Comparison of ENCODE assay signal across 7 mouse cellular contexts in genomic region chr11:98026570-98027296, GRCm38 (mm10). TPM values are rescaled to one million over a fixed set of nuclear protein-coding genes. Genes with fewer than 3 reads are reported as not detected.
DNase-seq lines count a peak whose midpoint lies in the region; ATAC-seq lines count a peak whose summit lies in the region.

Rpl19 (plus strand) TSS chr11:98026710.

- DNase-seq in adrenal gland, postnatal 14 days: peak; percentile 95
- DNase-seq in embryonic facial prominence, embryonic 11.5 days (ENCODE audit: low spot score): peak; percentile 94
- DNase-seq in heart, adult 11 months: peak; percentile 99
- DNase-seq in kidney, adult 18-20 months: peak; percentile 92
- peak; percentile 94 for DNase-seq in limb, embryonic 11.5 days (ENCODE audit: low spot score)
- DNase-seq in midbrain, embryonic 14.5 days: peak; percentile 96
- DNase-seq in spleen, adult 18-20 months: peak; percentile 82 to 90

- peak; percentile 55 for ATAC-seq in embryonic facial prominence, embryonic 11.5 days (replicated peaks; ENCODE audit: insufficient number of reproducible peaks, low FRiP score, low TSS enrichment, low read depth)
- ATAC-seq in limb, embryonic 11.5 days (ENCODE audit: insufficient number of reproducible peaks, low FRiP score, low TSS enrichment, low read depth): peak; percentile 42; the same call in 1 of the 2 replicates
- peak; percentile 66 for ATAC-seq in midbrain, embryonic 14.5 days (ENCODE audit: low FRiP score, low TSS enrichment)

- H3K36me3 ChIP-seq in embryonic facial prominence, embryonic 11.5 days (replicated peaks; ENCODE audit: control insufficient read depth, insufficient read depth, low read depth, low read length): peaks cover 9% of the 10 kb centered on the region
- peaks cover 16% of the 10 kb centered on the region for H3K36me3 ChIP-seq in limb, embryonic 11.5 days (ENCODE audit: control insufficient read depth, insufficient read depth, low read length)
- peaks cover 35% of the 10 kb centered on the region for H3K36me3 ChIP-seq in midbrain, embryonic 14.5 days (ENCODE audit: control insufficient read depth, insufficient read depth, low read length)

- H3K4me1 ChIP-seq in embryonic facial prominence, embryonic 11.5 days (ENCODE audit: control insufficient read depth, insufficient read depth, low read length): peaks cover 3% of the 10 kb centered on the region; the same call in 1 of the 2 replicates
- peaks cover 9% of the 10 kb centered on the region for H3K4me1 ChIP-seq in limb, embryonic 11.5 days (ENCODE audit: control insufficient read depth, insufficient read depth, low read length)
- peaks cover 12% of the 10 kb centered on the region for H3K4me1 ChIP-seq in midbrain, embryonic 14.5 days (ENCODE audit: control insufficient read depth, insufficient read depth, low read length)

- WGBS in embryonic facial prominence, embryonic 11.5 days: under 1% methylated on average over 65 of the region's 69 CpGs
- WGBS in limb, embryonic 11.5 days: under 1% methylated on average over 69 of the region's 69 CpGs
- WGBS in midbrain, embryonic 14.5 days: under 1% methylated on average over 69 of the region's 69 CpGs

- peak within 1 kb of the TSS; percentile 99 for H3K9ac ChIP-seq in embryonic facial prominence, embryonic 11.5 days (replicated peaks; ENCODE audit: low read length)
- peak within 1 kb of the TSS; percentile 99 for H3K9ac ChIP-seq in limb, embryonic 11.5 days (ENCODE audit: low read length)
- H3K9ac ChIP-seq in midbrain, embryonic 14.5 days (replicated peaks; ENCODE audit: low read length): peak within 1 kb of the TSS; percentile 99

- peak within 1 kb of the TSS; percentile 71 for H3K27ac ChIP-seq in embryonic facial prominence, embryonic 11.5 days (replicated peaks; ENCODE audit: low read depth, low read length)
- peak within 1 kb of the TSS; percentile 75 for H3K27ac ChIP-seq in limb, embryonic 11.5 days (replicated peaks; ENCODE audit: low read depth, low read length)
- H3K27ac ChIP-seq in midbrain, embryonic 14.5 days (replicated peaks; ENCODE audit: low read depth, low read length): peak within 1 kb of the TSS; percentile 84

- H3K4me2 ChIP-seq in embryonic facial prominence, embryonic 11.5 days (ENCODE audit: low read depth, low read length): peak within 1 kb of the TSS; percentile 74
- H3K4me2 ChIP-seq in limb, embryonic 11.5 days (ENCODE audit: low read depth, severe bottlenecking): peak within 1 kb of the TSS; percentile 87
- peak within 1 kb of the TSS; percentile 89 for H3K4me2 ChIP-seq in midbrain, embryonic 14.5 days (ENCODE audit: low read length)

- H3K9me3 ChIP-seq in embryonic facial prominence, embryonic 11.5 days (replicated peaks; ENCODE audit: control insufficient read depth, low read length): no peaks in the 10 kb centered on the region
- no peaks in the 10 kb centered on the region for H3K9me3 ChIP-seq in limb, embryonic 11.5 days (ENCODE audit: control insufficient read depth, low read length)
- no peaks in the 10 kb centered on the region for H3K9me3 ChIP-seq in midbrain, embryonic 14.5 days (ENCODE audit: control insufficient read depth, low read length)

- H3K4me3 ChIP-seq in embryonic facial prominence, embryonic 11.5 days (ENCODE audit: low read depth, low read length): peak within 1 kb of the TSS; percentile 99
- H3K4me3 ChIP-seq in limb, embryonic 11.5 days (ENCODE audit: low read depth, low read length): peak within 1 kb of the TSS; percentile 100
- peak within 1 kb of the TSS; percentile 100 for H3K4me3 ChIP-seq in midbrain, embryonic 14.5 days (replicated peaks; ENCODE audit: low read depth, low read length)

- no peaks in the 10 kb centered on the region for H3K27me3 ChIP-seq in embryonic facial prominence, embryonic 11.5 days (ENCODE audit: control insufficient read depth, insufficient read depth, low read length)
- no peaks in the 10 kb centered on the region for H3K27me3 ChIP-seq in limb, embryonic 11.5 days (ENCODE audit: control insufficient read depth, insufficient read depth, low read length)
- H3K27me3 ChIP-seq in midbrain, embryonic 14.5 days (ENCODE audit: control insufficient read depth, insufficient read depth, low read length): no peaks in the 10 kb centered on the region

RNA-seq across cellular contexts. Expression of gene Rpl19, which starts in this region (rescaled TPM):
- 1,235 and 1,395 TPM in 2 replicates for total RNA-seq in adrenal gland, postnatal 14 days (2021)
- 1,089 and 1,111 TPM in 2 replicates for polyA plus RNA-seq in embryonic facial prominence, embryonic 11.5 days (2014; fragmentation: Nextera tagmentation; extraction: Ambion mirVana)
- polyA plus RNA-seq in limb, embryonic 11.5 days (2014; fragmentation: Nextera tagmentation; extraction: Ambion mirVana): 1,171 and 1,244 TPM in 2 replicates
- polyA plus RNA-seq in midbrain, embryonic 14.5 days (2014; fragmentation: Nextera tagmentation; extraction: Ambion mirVana): 685 and 710 TPM in 2 replicates

Comparison
In these comparisons a context has a peak if more than half of its experiments do, and no peak if none do; other contexts are left out.
1. Peak in every context shown above with its lines: DNase-seq, ATAC-seq, H3K4me3 ChIP-seq and H3K27ac ChIP-seq.